Mouse (Mus musculus) midbrain, postnatal 0 days (tissue): ENCODE data around the gene Tmeff1. TPM values are rescaled to one million over a fixed set of nuclear protein-coding genes. Genes with fewer than 3 reads are reported as not detected.

Experiments used
- ATAC-seq: fragments of 200-750 bp; cut with Nextera tagmentation; 2 replicates; pipeline ENCODE4 v1.8.0; 2017; ENCODE audit warnings: moderate number of reproducible peaks, mild to moderate bottlenecking, moderate TSS enrichment, moderate library complexity; ENCODE audit not compliant: low FRiP score
- DNase-seq: peaks from one replicate; pipeline ENCODE4 v3.0.0-alpha.2; 2015; ENCODE audit warnings: low spot score
- H3K27ac ChIP-seq: fragments of 300-500 bp; sonication (generic); 2 replicates; pipeline ENCODE4 v1.5.1; 2014; ENCODE audit warnings: low read depth, mild to moderate bottlenecking, low read length, mixed read lengths
- H3K27me3 ChIP-seq: fragments of 300-500 bp; sonication (generic); 2 replicates; pipeline ENCODE4 v1.6.1; 2014; ENCODE audit warnings: low read length, control low read depth, mixed read lengths; ENCODE audit not compliant: insufficient read depth
- H3K36me3 ChIP-seq: fragments of 300-500 bp; sonication (generic); 2 replicates; pipeline ENCODE4 v1.6.1; 2014; ENCODE audit warnings: low read length, control low read depth, mixed read lengths; ENCODE audit not compliant: insufficient read depth
- H3K4me1 ChIP-seq: fragments of 300-500 bp; sonication (generic); 2 replicates; pipeline ENCODE4 v1.6.1; 2014; ENCODE audit warnings: mild to moderate bottlenecking, control low read depth, antibody characterized with exemption, low read length, mixed read lengths; ENCODE audit not compliant: insufficient read depth
- H3K4me2 ChIP-seq: fragments of 300-500 bp; sonication (generic); 2 replicates; pipeline ENCODE4 v1.6.1; 2014; ENCODE audit warnings: low read depth, mild to moderate bottlenecking, low read length, mixed read lengths; ENCODE audit not compliant: poor library complexity, severe bottlenecking
- H3K4me3 ChIP-seq: fragments of 300-500 bp; sonication (generic); 2 replicates; pipeline ENCODE4 v1.5.1; 2014; ENCODE audit warnings: low read depth, mild to moderate bottlenecking, low read length, moderate library complexity
- H3K9ac ChIP-seq: fragments of 300-500 bp; sonication (generic); replicated peaks from 2 replicates; pipeline ENCODE4 v1.6.1; 2014; ENCODE audit warnings: mild to moderate bottlenecking, low read length, moderate library complexity, mixed read lengths; ENCODE audit not compliant: poor library complexity, severe bottlenecking
- H3K9me3 ChIP-seq: fragments of 300-500 bp; sonication (generic); 2 replicates; pipeline ENCODE4 v1.6.1; 2016; ENCODE audit warnings: low read length, control low read depth
- CTCF ChIP-seq: IDR thresholded peaks from 2 replicates; pipeline ENCODE4 v1.5.1; 2016; ENCODE audit warnings: antibody characterized with exemption, mild to moderate bottlenecking
- WGBS: fragments of 180-500 bp; shearing (Covaris S2); extraction: QIAGEN DNeasy Blood & Tissue Kit; methylation state at CpG from one replicate; pipeline ENCODE4 v1.1.7; 2014; 5-methylcytosine and 5-hydroxymethylcytosine counted together
- polyA plus RNA-seq: library from polyadenylated mRNA; unstranded; fragments of >200 nt; fragmentation: Nextera tagmentation; extraction: Ambion mirVana; gene quantifications from 2 replicates; pipeline ENCODE4 v1.2.1, GENCODE M21; 2015
- total RNA-seq: library from RNA; depleted of rRNA; stranded (reverse); fragments of >200 nt; gene quantifications from 2 replicates; pipeline ENCODE4 v1.2.3, GENCODE M21; 2014

Gene Tmeff1
- total and polyA plus RNA-seq, 2 experiments from 2014 or later, result 228 to 320 TPM

DNA sequence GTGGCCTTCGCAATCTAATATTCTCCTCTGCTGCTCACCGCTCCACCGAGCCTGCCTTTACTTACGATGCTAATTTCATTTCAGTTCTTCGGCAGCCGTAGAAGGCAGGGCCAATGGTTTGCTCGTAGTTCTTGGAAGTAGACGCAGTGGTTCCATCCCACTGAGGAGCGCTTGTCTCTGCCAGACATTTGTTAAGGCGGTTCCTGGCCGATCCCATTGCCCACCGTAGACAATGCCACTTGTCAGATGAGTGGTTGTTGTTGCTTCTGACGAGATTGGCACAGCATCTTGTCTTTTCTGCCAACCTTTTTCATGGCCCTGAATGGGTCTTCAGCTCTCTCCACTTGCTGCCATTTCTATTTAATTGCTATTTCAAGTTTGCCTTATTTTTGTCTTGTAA is 44.5 kb downstream of the Tmeff1 start:
- WGBS, result 82% methylated on average over 13 of the region's 13 CpGs
- 0 out of 2 replicates have a peak, but pooled peaks have one; percentile 14 for ATAC-seq
- Histone ChIP-seq H3K4me1 (no peaks in the 10 kb centered on the region), H3K27me3 (no peaks in the 10 kb centered on the region), H3K9me3 (no peaks in the 10 kb centered on the region), H3K36me3 (peaks cover 10% of the 10 kb centered on the region), H3K9ac (no peak overlapping the region), H3K4me3 (no peak overlapping the region), H3K4me2 (no peak overlapping the region), H3K27ac (no peak overlapping the region)
- no peak for TF ChIP-seq CTCF
- peak; percentile 60 for DNase-seq

DNA sequence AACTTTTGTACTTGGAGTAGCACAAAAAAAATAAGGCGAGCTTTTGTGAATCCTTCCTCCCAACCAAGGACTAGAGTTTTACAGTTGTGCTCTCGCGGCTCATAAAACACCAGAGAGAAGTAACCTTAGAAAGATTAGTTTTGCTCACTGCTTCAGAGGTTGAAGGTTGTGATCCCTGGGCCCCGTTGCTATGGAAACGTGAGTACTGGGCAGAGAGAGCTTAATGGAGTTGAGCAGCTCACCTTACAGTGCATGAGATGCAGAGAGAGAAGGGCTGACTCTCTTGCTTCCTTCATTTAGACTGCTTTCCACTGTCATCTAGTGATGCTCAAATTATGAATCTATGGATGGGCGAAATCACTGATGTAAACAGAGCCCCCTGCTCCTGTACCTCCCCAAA is 48.6 kb downstream of the Tmeff1 start:
- Histone ChIP-seq H3K4me1 (no peaks in the 10 kb centered on the region; the same call in 1 of the 2 replicates), H3K9me3 (no peaks in the 10 kb centered on the region), H3K27me3 (no peaks in the 10 kb centered on the region), H3K4me3 (no peak overlapping the region), H3K36me3 (peaks cover 14% of the 10 kb centered on the region), H3K27ac (no peak overlapping the region), H3K4me2 (no peak overlapping the region), H3K9ac (no peak overlapping the region)
- ATAC-seq, result no peak
- no peak for TF ChIP-seq CTCF
- no peak for DNase-seq
- 74% methylated on average over 6 of the region's 6 CpGs for WGBS

DNA sequence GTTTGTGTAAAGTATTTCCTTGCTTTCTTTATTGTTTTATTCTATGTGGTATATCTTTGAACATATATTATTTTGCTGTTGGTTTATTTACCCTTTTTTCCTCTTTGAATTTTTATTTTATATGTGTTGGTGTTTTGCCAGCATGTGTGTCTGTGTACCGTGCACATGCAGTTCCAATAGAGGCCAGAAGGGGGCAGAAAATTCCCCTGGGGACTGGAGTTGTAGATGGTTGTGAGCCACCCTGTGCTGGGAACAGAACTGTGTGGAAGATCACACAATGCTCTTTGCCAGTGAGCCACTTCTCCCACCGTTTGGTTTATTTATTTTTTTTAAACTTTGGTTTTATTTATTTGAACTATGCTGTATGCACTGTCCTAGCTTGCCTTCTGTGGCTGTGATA is 49.1 kb downstream of the Tmeff1 start:
- Histone ChIP-seq H3K4me2 (no peak overlapping the region), H3K4me1 (no peaks in the 10 kb centered on the region; the same call in 1 of the 2 replicates), H3K9me3 (no peaks in the 10 kb centered on the region), H3K27me3 (no peaks in the 10 kb centered on the region), H3K27ac (no peak overlapping the region), H3K4me3 (no peak overlapping the region), H3K36me3 (peaks cover 14% of the 10 kb centered on the region), H3K9ac (no peak overlapping the region)
- DNase-seq (peak; percentile 23), ATAC-seq (no peak)
- 81% methylated on average over 2 of the region's 2 CpGs for WGBS
- peak; percentile 67 for TF ChIP-seq CTCF

GRCm38 (mm10) chr4:48636831-48637230 is 51.9 kb downstream of the Tmeff1 start:
- Histone ChIP-seq H3K36me3 (peaks cover 20% of the 10 kb centered on the region), H3K4me2 (no peak overlapping the region), H3K27ac (no peak overlapping the region), H3K4me1 (no peaks in the 10 kb centered on the region; the same call in 1 of the 2 replicates), H3K4me3 (no peak overlapping the region), H3K27me3 (no peaks in the 10 kb centered on the region), H3K9me3 (no peaks in the 10 kb centered on the region), H3K9ac (no peak overlapping the region)
- ATAC-seq (no peak), DNase-seq (no peak)
- WGBS, result 95% methylated on average over 13 of the region's 13 CpGs
- TF ChIP-seq CTCF, result no peak

- peaks cover 25% of the 10 kb centered on the region for H3K36me3 ChIP-seq
- H3K9me3 ChIP-seq, result no peaks in the 10 kb centered on the region
- H3K9ac ChIP-seq, result no peak overlapping the region
- no peak for TF ChIP-seq CTCF
- DNase-seq (no peak), ATAC-seq (no peak)
- H3K27ac ChIP-seq, result no peak overlapping the region
- no peaks in the 10 kb centered on the region for H3K27me3 ChIP-seq
- H3K4me1 ChIP-seq, result no peaks in the 10 kb centered on the region; the same call in 1 of the 2 replicates
- H3K4me3 ChIP-seq, result no peak overlapping the region
- 63% methylated on average over 10 of the region's 10 CpGs for WGBS
- H3K4me2 ChIP-seq, result no peak overlapping the region
These were observed 53.2 kb downstream of the Tmeff1 start for GRCm38 (mm10) chr4:48638132-48638531.

GRCm38 (mm10) chr4:48639503-48639902 is 54.5 kb downstream of the Tmeff1 start:
- no peak overlapping the region for H3K27ac ChIP-seq
- WGBS, result 87% methylated on average over 17 of the region's 17 CpGs
- no peak for TF ChIP-seq CTCF
- H3K9ac ChIP-seq, result no peak overlapping the region
- ATAC-seq (no peak), DNase-seq (peak; percentile 48)
- H3K27me3 ChIP-seq, result no peaks in the 10 kb centered on the region
- H3K36me3 ChIP-seq, result peaks cover 25% of the 10 kb centered on the region
- no peak overlapping the region for H3K4me2 ChIP-seq
- H3K4me3 ChIP-seq, result no peak overlapping the region
- no peaks in the 10 kb centered on the region; the same call in 1 of the 2 replicates for H3K4me1 ChIP-seq
- no peaks in the 10 kb centered on the region for H3K9me3 ChIP-seq
